Mouse (Mus musculus): Measurements from ENCODE around the gene Neb. TPM values are rescaled to one million over a fixed set of nuclear protein-coding genes. Genes with fewer than 3 reads are reported as not detected.
A peak's percentile ranks its signal among the peaks of the same experiment; 100 is the strongest.

Neb gene
- polyA plus RNA-seq, 1 experiment from 2014 or later = 1.2 TPM

GRCm38 (mm10) chr2:52386451-52386850 lies 8.2 kb upstream of the Neb start:
- Histone ChIP-seq H3K36me3 (ENCODE audit: control insufficient read depth, insufficient read depth, low read length) (no peaks in the 10 kb centered on the region), H3K9me3 (ENCODE audit: control insufficient read depth, low read length) (no peaks in the 10 kb centered on the region), H3K4me2 (no peak overlapping the region), H3K27ac (ENCODE audit: low read depth, low read length) (no peak overlapping the region), H3K4me3 (ENCODE audit: low read depth, low read length) (no peak overlapping the region), H3K4me1 (replicated peaks; ENCODE audit: control insufficient read depth, insufficient read depth, low read length) (no peaks in the 10 kb centered on the region), H3K27me3 (replicated peaks; ENCODE audit: control insufficient read depth, insufficient read depth, low read length) (no peaks in the 10 kb centered on the region), H3K9ac (ENCODE audit: low read depth, low read length) (no peak overlapping the region)
- WGBS = 64% methylated on average over 6 of the region's 6 CpGs
- DNase-seq (ENCODE audit: low spot score) = no peak
- no peak for ATAC-seq (replicated peaks; ENCODE audit: low FRiP score)

GRCm38 (mm10) chr2:52386037-52386436 lies 7.8 kb upstream of the Neb start:
- H3K27me3 ChIP-seq (replicated peaks; ENCODE audit: control insufficient read depth, insufficient read depth, low read length) = no peaks in the 10 kb centered on the region
- no peaks in the 10 kb centered on the region for H3K9me3 ChIP-seq (ENCODE audit: control insufficient read depth, low read length)
- 52% methylated on average over 7 of the region's 7 CpGs for WGBS
- H3K9ac ChIP-seq (ENCODE audit: low read depth, low read length) = no peak overlapping the region
- no peak overlapping the region for H3K4me3 ChIP-seq (ENCODE audit: low read depth, low read length)
- no peak overlapping the region for H3K27ac ChIP-seq (ENCODE audit: low read depth, low read length)
- no peaks in the 10 kb centered on the region for H3K4me1 ChIP-seq (replicated peaks; ENCODE audit: control insufficient read depth, insufficient read depth, low read length)
- peak overlapping the region; percentile 10; the same call in 1 of the 2 replicates for H3K4me2 ChIP-seq
- no peaks in the 10 kb centered on the region for H3K36me3 ChIP-seq (ENCODE audit: control insufficient read depth, insufficient read depth, low read length)
- DNase-seq (ENCODE audit: low spot score) (no peak), ATAC-seq (replicated peaks; ENCODE audit: low FRiP score) (no peak)

GRCm38 (mm10) chr2:52378848-52379261 lies 581 bp upstream of the Neb start:
- Histone ChIP-seq H3K4me1 (replicated peaks; ENCODE audit: control insufficient read depth, insufficient read depth, low read length) (no peaks in the 10 kb centered on the region; the same call in 1 of the 2 replicates), H3K36me3 (ENCODE audit: control insufficient read depth, insufficient read depth, low read length) (no peaks in the 10 kb centered on the region), H3K4me2 (peak overlapping the region; percentile 64), H3K4me3 (ENCODE audit: low read depth, low read length) (peak overlapping the region; percentile 39), H3K9ac (ENCODE audit: low read depth, low read length) (no peak overlapping the region), H3K27me3 (replicated peaks; ENCODE audit: control insufficient read depth, insufficient read depth, low read length) (no peaks in the 10 kb centered on the region), H3K27ac (ENCODE audit: low read depth, low read length) (peak overlapping the region; percentile 25; the same call in 1 of the 2 replicates), H3K9me3 (ENCODE audit: control insufficient read depth, low read length) (no peaks in the 10 kb centered on the region)
- ATAC-seq (replicated peaks; ENCODE audit: low FRiP score) (peak; percentile 86), DNase-seq (ENCODE audit: low spot score) (peak; percentile 36)
- WGBS = 47% methylated on average over 10 of the region's 10 CpGs

- no peak for DNase-seq (ENCODE audit: low spot score)
- no peak overlapping the region for H3K9ac ChIP-seq (ENCODE audit: low read depth, low read length)
- H3K4me2 ChIP-seq = peak overlapping the region; percentile 64
- no peaks in the 10 kb centered on the region for H3K9me3 ChIP-seq (ENCODE audit: control insufficient read depth, low read length)
- peak overlapping the region; percentile 39 for H3K4me3 ChIP-seq (ENCODE audit: low read depth, low read length)
- no peak overlapping the region for H3K27ac ChIP-seq (ENCODE audit: low read depth, low read length)
- WGBS = 34% methylated on average over 13 of the region's 13 CpGs
- no peaks in the 10 kb centered on the region; the same call in 1 of the 2 replicates for H3K4me1 ChIP-seq (replicated peaks; ENCODE audit: control insufficient read depth, insufficient read depth, low read length)
- no peaks in the 10 kb centered on the region for H3K27me3 ChIP-seq (replicated peaks; ENCODE audit: control insufficient read depth, insufficient read depth, low read length)
- ATAC-seq (replicated peaks; ENCODE audit: low FRiP score) = peak; percentile 51
- H3K36me3 ChIP-seq (ENCODE audit: control insufficient read depth, insufficient read depth, low read length) = no peaks in the 10 kb centered on the region
Measured at GRCm38 (mm10) chr2:52377706-52378447, 397 bp downstream of the Neb start.

DNA sequence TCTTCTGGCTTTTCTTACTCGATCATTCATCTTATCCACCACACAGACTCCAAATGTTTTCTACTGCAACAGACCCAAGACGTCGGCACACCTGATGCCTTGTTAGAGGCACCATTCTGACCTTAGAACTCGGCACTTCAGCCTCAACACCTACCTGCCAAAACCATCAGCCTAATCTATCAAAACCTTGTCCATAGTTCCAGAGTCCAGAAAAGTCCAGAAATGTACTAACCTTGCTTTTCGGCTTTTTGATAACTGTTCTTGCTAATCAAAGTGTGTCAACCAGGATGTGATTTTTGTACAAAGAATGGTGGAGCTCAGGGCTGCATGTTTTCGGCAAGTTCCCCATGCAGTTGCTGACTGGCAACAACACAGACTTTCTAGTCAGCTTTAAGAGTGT lies 3.6 kb downstream of the Neb start:
- Histone ChIP-seq H3K9me3 (ENCODE audit: control insufficient read depth, low read length) (no peaks in the 10 kb centered on the region), H3K4me2 (no peak overlapping the region), H3K36me3 (ENCODE audit: control insufficient read depth, insufficient read depth, low read length) (no peaks in the 10 kb centered on the region), H3K27ac (ENCODE audit: low read depth, low read length) (no peak overlapping the region), H3K27me3 (replicated peaks; ENCODE audit: control insufficient read depth, insufficient read depth, low read length) (no peaks in the 10 kb centered on the region), H3K4me3 (ENCODE audit: low read depth, low read length) (no peak overlapping the region), H3K4me1 (replicated peaks; ENCODE audit: control insufficient read depth, insufficient read depth, low read length) (no peaks in the 10 kb centered on the region; the same call in 1 of the 2 replicates), H3K9ac (ENCODE audit: low read depth, low read length) (no peak overlapping the region)
- no peak for DNase-seq (ENCODE audit: low spot score)
- no peak for ATAC-seq (replicated peaks; ENCODE audit: low FRiP score)
- WGBS = 81% methylated on average over 6 of the region's 6 CpGs

GRCm38 (mm10) chr2:52372480-52372879 lies 5.8 kb downstream of the Neb start:
- H3K9ac ChIP-seq (ENCODE audit: low read depth, low read length) = no peak overlapping the region
- H3K4me1 ChIP-seq (replicated peaks; ENCODE audit: control insufficient read depth, insufficient read depth, low read length) = no peaks in the 10 kb centered on the region
- H3K4me2 ChIP-seq = no peak overlapping the region
- ATAC-seq (replicated peaks; ENCODE audit: low FRiP score) (no peak; the same call in 1 of the 2 replicates), DNase-seq (ENCODE audit: low spot score) (no peak)
- H3K4me3 ChIP-seq (ENCODE audit: low read depth, low read length) = no peak overlapping the region
- no peaks in the 10 kb centered on the region for H3K27me3 ChIP-seq (replicated peaks; ENCODE audit: control insufficient read depth, insufficient read depth, low read length)
- H3K27ac ChIP-seq (ENCODE audit: low read depth, low read length) = no peak overlapping the region
- H3K9me3 ChIP-seq (ENCODE audit: control insufficient read depth, low read length) = no peaks in the 10 kb centered on the region
- WGBS = 55% methylated on average over 6 of the region's 6 CpGs
- no peaks in the 10 kb centered on the region for H3K36me3 ChIP-seq (ENCODE audit: control insufficient read depth, insufficient read depth, low read length)

GRCm38 (mm10) chr2:52372080-52372479 lies 6.2 kb downstream of the Neb start:
- Histone ChIP-seq H3K4me1 (replicated peaks; ENCODE audit: control insufficient read depth, insufficient read depth, low read length) (no peaks in the 10 kb centered on the region), H3K4me3 (ENCODE audit: low read depth, low read length) (no peak overlapping the region), H3K36me3 (ENCODE audit: control insufficient read depth, insufficient read depth, low read length) (no peaks in the 10 kb centered on the region), H3K27ac (ENCODE audit: low read depth, low read length) (no peak overlapping the region), H3K4me2 (no peak overlapping the region), H3K9me3 (ENCODE audit: control insufficient read depth, low read length) (no peaks in the 10 kb centered on the region), H3K27me3 (replicated peaks; ENCODE audit: control insufficient read depth, insufficient read depth, low read length) (no peaks in the 10 kb centered on the region), H3K9ac (ENCODE audit: low read depth, low read length) (no peak overlapping the region)
- DNase-seq (ENCODE audit: low spot score) (no peak), ATAC-seq (replicated peaks; ENCODE audit: low FRiP score) (no peak)
- WGBS = 77% methylated on average over 4 of the region's 4 CpGs

GRCm38 (mm10) chr2:52371066-52371465 lies 7.2 kb downstream of the Neb start:
- H3K4me3 ChIP-seq (ENCODE audit: low read depth, low read length) = no peak overlapping the region
- H3K9me3 ChIP-seq (ENCODE audit: control insufficient read depth, low read length) = no peaks in the 10 kb centered on the region
- DNase-seq (ENCODE audit: low spot score) (no peak), ATAC-seq (replicated peaks; ENCODE audit: low FRiP score) (no peak)
- H3K4me2 ChIP-seq = no peak overlapping the region
- no peak overlapping the region for H3K9ac ChIP-seq (ENCODE audit: low read depth, low read length)
- no peak overlapping the region for H3K27ac ChIP-seq (ENCODE audit: low read depth, low read length)
- 38% methylated on average over 2 of the region's 2 CpGs for WGBS
- no peaks in the 10 kb centered on the region for H3K4me1 ChIP-seq (replicated peaks; ENCODE audit: control insufficient read depth, insufficient read depth, low read length)
- H3K36me3 ChIP-seq (ENCODE audit: control insufficient read depth, insufficient read depth, low read length) = no peaks in the 10 kb centered on the region
- H3K27me3 ChIP-seq (replicated peaks; ENCODE audit: control insufficient read depth, insufficient read depth, low read length) = no peaks in the 10 kb centered on the region

DNA sequence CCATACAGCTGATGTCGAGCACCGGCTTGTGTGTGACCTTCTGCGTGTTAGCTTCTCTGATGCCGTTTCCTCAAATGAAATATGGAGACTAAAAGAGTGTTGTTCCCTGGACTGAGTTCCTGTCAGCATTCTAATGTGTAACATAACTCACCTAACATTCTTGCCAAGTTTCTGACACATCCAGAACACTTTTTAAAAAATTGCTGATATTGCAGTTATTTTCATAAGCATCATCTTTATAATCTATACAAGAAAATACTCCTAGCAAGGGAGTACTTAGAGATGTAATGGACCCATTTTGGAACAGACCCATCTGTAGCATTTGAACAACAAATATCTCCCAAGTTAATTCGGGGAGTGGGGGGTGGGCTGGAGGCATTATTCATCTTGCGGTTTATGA lies 8.7 kb downstream of the Neb start:
- ATAC-seq (replicated peaks; ENCODE audit: low FRiP score) (no peak), DNase-seq (ENCODE audit: low spot score) (no peak)
- Histone ChIP-seq H3K9me3 (ENCODE audit: control insufficient read depth, low read length) (no peaks in the 10 kb centered on the region), H3K4me1 (replicated peaks; ENCODE audit: control insufficient read depth, insufficient read depth, low read length) (no peaks in the 10 kb centered on the region), H3K36me3 (ENCODE audit: control insufficient read depth, insufficient read depth, low read length) (no peaks in the 10 kb centered on the region), H3K4me3 (ENCODE audit: low read depth, low read length) (no peak overlapping the region), H3K9ac (ENCODE audit: low read depth, low read length) (no peak overlapping the region), H3K4me2 (no peak overlapping the region), H3K27ac (ENCODE audit: low read depth, low read length) (no peak overlapping the region), H3K27me3 (replicated peaks; ENCODE audit: control insufficient read depth, insufficient read depth, low read length) (no peaks in the 10 kb centered on the region)
- 90% methylated on average over 6 of the region's 6 CpGs for WGBS

Data from liver, embryonic 11.5 days (tissue).